Mouse (Mus musculus) CD8-positive naive resting alpha-beta T cell, adult 2 months (primary cell): ENCODE data around the gene Kdm2b.

Experiments
- DNase-seq, 2 experiments: peaks; one replicate each; pipeline ENCODE4 v3.0.0; 2022; ENCODE audit warnings: low read depth in 2 of 2, low spot score in 2 of 2

The Kdm2b gene

DNA sequence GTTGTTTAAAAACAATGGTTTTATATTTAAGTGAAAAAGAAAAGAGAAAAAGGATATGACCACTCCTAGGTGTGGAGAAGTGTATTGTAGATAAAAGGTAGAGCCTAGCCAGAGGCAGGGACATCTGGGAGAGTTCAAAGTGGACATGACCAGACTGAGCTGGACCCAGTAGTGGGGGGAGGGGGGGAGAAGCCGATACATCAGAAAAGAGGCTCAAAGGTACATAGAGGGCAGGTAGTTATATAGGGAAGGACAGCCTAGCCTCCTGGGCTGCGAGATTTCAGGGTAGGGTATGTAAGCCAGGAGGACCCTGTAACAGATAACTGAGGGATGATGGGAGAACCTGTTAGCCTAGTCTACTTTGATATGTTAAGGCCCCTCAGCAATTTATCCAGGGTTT is 137.0 kb downstream of the Kdm2b start:
- no peak for DNase-seq

DNA sequence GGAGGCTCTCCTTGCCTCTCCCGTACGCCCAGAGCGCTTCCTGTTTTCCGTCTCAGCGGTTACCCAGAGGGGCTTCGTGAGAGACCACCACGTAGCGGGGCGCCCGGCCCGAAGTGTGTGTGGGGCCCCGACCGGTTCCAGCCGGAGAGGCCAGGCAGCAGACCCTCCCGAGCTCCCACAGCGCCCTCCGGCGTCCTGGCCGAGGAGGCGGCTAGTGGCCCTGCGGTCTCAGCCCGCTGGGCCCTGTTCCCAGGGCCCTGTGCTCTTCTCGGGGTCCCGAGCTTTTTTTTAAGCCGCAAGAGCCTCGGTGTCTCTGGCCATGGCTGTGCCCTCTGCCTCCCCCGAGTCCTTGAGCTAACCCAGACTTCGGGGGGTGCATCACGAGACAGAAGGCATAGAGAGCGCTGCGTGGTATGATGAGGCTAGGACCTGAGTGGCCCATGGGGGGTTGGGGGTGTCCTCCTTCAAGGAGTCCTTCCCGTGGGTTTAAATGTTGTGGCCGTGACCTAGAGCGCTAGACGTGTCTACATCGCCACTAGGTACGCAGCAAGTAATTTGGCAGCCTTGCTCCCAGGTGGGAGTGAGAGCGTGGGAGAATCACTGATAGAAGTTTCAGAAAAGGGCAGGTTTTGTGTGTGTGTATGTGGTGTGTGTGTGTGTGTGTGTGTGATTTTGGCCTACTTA is 139.2 kb downstream of the Kdm2b start:
- DNase-seq: no peak

DNA sequence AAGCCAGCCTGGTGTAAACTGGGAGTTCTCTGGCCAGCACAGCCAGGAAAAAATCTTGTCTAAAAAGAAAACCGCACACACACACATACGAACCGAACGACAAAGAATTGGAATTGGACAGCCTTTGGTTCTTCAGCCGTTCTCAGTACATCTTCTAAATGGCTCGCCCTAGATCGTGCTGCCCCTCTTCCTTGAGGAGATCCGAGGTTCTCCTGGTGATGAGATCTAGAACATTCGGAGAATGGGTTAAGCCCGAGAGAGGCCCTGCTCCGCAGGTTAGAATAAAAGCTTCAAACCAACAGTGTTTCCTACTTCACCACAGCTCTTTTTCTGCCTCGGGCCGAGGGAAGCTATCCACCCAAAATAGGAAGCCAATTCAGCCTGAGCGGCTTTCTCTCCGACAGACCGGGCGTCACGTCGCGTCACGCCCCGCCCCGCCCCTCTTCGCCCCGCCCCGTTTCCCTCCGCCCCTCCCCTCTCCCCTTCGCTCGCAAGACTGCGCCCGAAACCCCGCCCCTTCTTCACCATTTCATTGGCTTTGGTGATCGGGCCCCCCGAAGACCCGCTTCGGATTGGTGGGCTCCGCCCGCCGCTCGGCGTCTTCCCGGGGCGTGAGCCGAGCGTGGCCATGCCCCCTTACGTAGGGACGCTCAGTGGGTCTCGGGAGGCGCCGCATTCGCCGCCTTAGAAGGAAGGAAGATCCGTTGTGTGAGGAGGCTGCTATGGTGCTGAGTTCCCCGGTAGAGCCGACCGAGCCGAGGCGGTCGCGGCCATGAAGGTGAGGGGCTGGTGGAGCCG is 139.9 kb downstream of the Kdm2b start, which contains the start of gene Rnf34:
Gene Rnf34, plus strand, starts transcription at position 528 of the 798 bp plus-strand sequence.
- DNase-seq: peak; percentile 95 to 97

DNA sequence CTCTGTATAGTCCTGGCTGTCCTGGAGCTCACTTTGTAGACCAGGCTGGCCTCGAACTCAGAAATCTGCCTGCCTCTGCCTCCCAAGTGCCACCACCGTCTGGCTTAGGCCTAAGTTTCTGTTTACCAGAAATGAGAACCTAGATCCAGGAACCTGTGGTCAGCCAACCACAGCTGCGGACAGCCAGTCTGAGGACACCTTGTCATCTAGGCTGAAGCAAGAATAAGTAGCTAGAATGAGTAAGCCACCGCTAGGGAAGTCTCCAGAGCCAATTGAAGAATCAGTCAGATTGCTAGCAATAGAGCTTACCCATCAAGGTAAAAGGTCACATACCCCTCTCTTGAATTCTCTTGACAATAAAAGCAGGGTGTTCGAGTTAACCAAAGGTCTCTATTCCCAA is 145.8 kb downstream of the Kdm2b start:
- DNase-seq: no peak

DNA sequence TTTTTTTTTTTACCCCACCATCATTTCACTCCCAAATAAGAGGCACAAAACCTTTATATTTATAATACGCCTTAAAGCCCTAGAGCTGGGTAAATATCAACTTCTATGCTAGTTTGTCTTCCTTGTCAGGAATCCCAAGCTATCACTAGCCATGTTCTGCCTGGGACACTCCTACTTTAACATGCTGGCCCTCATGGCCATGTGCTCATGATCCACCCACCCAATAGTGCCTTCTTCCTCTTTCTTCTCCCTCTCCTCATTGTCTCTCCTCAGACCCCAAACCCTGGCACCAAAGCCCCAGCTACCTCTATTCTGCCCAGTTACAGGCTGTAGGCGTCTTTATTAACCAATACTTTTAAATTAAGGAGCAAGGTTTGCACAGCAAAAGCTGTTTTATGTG is 148.5 kb downstream of the Kdm2b start:
- no peak for DNase-seq

DNA sequence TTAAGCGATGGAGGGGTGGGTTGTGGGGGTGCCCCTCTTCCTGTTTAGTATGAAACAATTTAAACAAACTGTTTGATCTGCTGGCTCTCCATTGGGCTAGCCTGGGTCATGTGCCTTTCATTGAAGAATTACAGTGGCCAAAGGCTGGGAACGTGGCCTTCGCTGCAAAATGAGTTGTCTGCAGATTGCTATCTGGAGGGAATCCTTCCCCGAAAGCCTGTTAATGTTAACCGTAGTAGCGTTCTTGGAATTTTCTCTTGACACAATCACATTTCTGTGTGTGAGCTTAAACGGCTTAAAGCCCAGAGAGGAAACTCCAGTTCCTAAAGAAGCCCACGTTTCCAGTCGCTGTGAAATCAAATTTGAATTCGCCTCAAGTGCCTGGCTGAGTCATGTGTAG is 156.6 kb downstream of the Kdm2b start:
- no peak for DNase-seq

DNA sequence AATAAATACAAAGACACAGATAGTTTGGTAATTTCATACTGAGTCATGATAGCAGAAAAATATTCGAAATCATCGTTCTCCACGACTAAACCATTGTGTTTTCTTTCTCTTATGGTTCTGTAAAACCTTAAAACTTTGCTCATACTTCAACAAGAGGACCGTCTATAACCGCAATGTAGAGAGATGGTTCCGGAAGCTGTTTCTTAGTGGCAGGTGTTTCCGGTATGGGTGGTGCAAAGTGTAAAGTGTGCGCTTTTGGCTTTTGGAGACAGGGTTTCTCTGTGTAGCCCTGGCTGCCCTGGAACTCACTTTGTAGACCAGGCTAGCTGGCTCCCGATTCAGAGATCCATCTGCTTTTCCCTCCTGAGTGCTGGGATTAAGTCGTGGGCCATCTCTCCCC is 157.1 kb downstream of the Kdm2b start:
- DNase-seq: no peak

DNA sequence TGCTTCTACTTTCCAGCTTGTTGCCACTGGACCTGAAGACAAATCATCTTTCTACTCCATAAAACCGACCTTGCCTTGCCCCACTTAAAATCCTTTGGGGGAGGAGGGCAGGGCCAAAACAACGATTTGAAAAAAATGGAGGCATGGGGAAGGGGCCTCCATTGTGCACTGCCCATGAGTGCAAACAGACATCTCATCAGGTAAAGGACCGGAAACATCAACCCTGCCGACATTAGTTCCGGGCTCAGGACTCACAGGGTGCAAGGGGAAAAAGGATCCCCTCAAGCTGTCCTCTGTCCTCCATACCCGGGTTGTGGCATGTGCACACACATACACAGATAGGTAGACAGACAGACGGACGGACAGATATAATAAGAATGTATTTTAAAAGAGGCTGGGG is 164.5 kb downstream of the Kdm2b start:
- no peak for DNase-seq

DNA sequence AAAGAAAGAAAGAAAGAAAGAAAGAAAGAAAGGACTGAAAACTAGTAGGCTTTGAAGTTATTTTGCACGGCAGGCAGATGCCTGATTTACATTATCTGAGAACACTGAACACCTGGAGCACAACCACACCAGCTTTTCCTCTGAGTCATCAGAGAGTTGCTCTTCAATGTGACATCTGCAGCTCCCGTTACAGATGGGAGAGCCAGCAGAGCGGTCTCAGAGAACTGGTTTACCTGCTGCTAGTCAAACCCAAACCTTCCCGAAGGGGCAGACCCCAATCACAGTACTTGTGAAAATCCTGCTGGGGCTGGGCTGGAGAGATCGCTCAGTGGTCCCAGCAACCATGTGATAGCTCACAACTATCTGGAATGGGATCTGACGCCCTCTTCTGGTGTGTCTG is 165.2 kb downstream of the Kdm2b start:
- DNase-seq: no peak

DNA sequence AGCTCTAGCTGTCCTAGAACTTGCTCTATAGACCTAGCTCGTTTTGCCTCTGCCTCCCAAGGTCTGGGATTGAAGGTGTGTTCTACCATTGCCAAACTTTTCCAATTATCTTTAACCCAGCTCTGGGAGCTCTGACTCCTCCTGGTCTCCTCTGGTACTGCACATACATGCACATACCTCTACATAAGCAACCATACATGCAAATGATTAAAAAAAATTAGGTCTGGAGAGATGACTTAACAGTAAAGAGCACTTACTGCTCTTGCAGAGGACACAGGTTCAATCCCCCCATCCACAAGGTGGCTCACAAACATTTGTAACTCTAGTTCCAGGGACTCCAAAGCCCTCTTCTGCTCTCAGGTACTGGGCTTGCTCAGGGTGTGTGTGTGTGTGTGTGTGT is 165.6 kb downstream of the Kdm2b start:
- DNase-seq: no peak

DNA sequence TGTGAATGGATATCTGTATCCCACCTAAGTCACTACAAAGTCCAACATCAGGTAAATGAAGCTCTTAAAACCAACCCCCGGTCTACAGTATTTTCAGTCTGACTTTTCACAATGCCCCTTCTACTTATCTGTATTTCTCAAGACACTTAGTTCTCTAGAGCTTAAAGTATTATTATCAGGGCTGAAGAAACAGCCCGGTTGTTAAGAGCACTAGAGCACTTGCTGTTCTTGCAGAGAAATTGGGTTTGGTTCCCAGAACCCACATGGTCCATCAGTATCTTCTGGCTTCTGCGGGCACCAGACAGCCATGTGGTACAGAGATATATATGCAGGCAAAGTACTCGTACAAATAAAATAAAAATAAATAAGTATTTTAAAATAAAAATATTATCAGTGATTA is 167.2 kb downstream of the Kdm2b start:
- no peak for DNase-seq

DNA sequence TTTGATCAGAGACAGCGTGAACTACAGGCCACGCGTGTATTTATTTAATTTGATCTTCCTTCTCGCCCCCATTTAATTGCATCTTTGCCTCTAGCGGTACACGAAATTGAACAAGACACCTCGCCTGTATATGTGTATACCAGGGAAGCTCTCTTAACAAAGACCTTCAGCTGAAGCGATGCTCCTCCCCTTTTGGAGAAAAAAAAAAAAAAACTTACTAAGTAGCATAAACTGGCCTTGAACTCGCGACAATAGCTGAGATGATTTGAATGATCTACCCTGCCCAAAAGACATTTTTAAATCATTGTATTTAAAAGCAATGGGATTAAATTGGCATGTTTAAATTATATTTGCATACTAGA is 168.1 kb downstream of the Kdm2b start:
- DNase-seq: no peak

DNA sequence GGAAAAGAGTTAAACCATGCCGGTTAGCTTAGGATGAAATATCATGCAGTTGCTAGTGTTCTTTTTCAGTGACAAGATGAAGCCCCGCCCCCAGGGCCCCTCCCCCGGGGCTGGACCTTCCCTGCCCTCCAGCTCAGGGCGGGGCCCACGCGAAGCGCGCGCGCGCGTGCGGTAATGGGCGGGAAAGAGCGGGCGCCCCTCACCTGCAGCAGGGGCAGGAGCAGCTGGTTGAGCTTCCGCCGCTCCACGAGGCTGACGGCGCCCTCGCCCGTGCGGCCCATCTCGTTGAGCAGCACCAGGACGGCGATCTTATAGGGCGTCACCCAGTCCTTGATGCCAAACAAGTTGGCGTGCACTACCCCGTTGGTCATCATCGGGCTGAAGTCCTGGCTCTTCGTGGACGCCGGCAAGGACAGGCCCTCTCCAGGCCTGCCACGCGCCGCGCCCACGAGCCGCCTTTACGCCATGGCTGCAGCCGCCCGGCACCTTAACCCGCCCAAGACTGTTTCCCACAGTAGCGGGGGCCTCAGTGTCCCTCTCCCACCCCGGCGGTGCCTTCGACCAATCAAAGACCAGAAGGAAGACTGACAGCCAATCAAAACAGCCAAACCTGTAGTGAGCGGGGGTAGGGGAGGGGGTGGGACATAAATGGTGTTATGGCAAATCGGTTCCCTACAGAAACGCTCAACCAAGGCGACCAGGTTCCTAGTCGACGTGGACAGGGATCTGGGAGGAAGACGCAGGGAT is 168.7 kb downstream of the Kdm2b start, which contains the start of gene Anapc5:
Gene Anapc5, minus strand, starts transcription at position 563 of the 747 bp plus-strand sequence.
- DNase-seq: peak; percentile 90 to 91
